Mouse (Mus musculus) regulatory T cell (primary cell): ENCODE measurements around the gene Gm10337.

ENCODE experiments used
- in situ Hi-C: fragments of 300-600 bp; cut with MboI, MseI; formaldehyde crosslinking; loops from one replicate; pipeline ENCODE4 v1.15.1; 2025; ENCODE audit warnings: high pct_unique_total_duplicates

The Gm10337 gene

DNA sequence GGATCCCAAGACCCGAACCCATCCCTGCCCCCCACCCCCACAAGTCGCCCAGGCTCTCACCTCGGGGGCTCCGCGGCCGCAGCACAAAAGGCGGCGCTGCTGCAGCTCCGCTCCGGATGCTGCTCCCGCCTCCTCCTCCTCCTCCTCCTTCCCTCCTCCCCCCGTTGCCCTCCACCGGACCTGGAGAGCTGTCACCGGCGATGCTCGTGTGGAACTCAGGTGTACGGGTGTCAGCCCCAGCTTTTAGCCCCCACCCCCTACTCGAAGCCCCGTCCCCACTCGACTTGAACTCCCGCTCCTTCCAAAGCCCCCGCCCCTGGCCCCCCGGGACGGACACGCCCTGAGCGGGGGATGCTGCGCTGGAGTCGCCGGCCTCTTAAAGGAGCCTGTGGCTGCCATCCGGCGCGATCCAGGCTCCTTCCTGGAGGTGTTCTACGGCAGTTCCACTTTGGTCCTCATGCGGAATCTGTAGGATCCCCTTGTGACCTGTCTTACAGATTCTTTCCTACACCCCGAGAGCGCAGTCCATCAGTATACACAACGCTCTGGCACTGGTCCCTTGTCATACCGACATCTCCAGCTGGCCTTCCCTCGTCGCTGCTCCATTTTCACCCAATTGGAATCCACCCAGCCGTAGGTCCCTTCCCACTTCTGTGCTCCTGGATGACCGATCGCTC is 13.3 kb downstream of the Gm10337 start, which contains the start of gene Map3k12:
Gene Map3k12, minus strand, starts transcription at position 337 of the 677 bp plus-strand sequence.
- in situ Hi-C loops, result no loop called here

DNA sequence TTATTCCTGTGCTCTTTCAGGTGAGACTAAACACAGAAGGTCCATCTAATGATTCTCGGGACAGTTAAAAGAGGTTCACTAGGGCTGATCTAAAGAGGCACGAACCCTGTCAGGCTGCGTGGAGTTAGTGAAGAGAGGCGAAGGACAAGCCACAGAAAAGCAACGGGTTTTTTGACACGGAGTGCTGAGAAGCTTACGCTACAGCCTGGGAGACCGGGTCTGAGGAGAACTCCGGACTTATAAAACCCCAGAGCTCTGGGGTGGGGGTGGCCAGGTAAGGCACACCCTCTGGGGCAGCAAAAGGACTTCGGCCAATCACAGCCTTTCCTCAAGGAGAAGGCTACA is 14.1 kb downstream of the Gm10337 start:
- in situ Hi-C loops, result no loop called here

DNA sequence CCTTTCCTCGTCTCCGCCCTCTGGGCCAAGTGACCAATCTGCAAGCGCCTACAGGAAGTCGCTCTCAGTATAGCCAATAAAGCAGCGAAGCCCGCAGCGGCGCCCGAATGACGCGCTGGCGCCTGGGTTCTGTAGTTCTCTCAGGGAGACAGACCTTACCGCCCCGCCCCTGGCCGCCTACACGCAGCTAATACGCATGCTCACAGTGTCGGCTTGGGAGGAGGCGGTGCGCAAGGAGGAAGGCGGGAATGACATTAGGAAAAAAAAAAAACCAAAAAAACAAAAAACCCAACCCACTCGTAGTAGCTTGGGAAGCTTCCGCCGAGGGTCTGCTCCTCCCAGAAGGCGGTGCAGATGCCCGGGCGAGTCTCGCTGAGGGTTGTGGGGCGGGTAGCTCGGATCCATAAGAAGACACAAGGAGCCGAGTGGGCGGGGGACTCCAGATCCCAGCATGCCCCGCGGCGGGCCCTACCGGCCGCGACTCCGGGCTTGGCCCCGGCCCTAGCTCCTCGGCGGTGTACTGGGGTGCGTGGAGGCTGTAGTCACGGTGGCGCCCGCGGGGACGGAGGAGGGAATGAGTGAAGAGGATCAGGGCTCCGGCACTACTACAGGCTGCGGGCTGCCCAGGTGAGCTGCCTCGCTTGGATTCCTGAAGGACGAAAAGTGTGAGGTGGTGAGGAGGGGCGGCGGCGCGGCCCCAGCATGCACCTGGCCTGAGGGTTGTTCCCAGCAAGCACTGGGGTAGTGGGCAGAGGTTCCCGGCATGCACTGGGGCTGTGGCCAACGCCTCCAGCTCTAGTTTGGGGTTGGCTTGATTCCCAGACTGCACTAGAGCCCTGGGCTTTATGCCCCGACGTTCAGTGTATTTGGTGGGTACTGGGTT is 14.7 kb downstream of the Gm10337 start, which contains the start of gene Tarbp2:
Gene Tarbp2, plus strand, starts transcription at position 217 of the 883 bp plus-strand sequence.
- in situ Hi-C loops, result no loop called here

DNA sequence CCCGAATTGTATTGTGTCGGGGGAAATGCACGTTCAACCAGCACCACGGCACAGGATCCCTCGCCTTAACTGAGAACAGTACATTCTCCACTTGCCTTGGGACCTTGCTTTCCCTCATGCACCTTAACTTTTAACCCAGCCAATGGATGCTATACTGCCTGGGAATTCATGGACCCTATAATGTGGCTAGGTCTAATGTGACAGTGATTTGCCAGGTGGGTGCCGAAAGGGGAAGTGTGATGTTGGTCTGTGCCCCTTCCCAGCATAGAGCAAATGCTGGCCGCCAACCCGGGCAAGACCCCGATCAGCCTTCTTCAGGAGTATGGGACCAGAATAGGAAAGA is 15.3 kb downstream of the Gm10337 start:
- in situ Hi-C loops, result no loop called here

DNA sequence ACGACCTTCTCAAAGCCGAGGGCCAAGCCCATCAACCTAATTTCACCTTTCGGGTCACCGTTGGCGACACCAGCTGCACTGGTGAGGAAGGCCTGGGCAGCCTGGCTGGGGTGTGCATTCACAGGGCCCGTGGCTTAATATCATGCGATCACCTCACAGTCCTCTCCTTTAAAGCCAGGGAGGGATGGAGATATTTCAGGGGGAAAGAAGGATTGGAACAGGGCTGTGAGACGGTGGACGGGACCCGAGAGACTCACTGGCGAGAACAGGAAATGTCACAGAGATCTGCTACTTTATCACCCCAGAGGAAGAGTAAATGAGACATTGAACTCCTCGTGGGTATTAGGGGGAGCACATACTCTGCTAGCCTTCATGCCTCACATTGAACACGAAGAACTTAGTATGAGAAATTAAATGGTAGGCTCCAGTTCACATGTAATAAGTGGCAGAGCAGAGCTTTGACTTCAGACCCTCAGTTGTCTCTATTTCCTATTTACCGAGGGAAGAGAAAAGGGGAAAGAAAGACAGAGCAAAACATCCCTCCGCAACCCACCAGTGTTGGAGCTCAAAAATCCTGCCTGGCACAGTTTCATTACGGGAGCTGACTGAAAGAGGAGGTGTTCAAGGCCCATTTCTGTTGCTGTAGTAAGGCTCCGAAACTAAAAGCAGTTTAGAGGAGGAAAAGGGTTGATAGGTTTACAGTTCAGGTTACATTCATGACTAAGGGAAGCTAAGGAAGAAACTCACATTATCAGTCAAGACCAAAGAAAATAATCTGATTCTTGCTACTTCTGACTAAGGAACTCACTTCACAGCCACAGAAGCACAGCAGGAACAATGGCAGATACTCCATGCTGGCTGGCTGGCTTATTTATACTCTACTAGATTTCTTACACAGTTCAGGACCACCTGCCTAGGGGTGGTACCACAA is 16.0 kb downstream of the Gm10337 start:
- in situ Hi-C loops, result no loop called here

DNA sequence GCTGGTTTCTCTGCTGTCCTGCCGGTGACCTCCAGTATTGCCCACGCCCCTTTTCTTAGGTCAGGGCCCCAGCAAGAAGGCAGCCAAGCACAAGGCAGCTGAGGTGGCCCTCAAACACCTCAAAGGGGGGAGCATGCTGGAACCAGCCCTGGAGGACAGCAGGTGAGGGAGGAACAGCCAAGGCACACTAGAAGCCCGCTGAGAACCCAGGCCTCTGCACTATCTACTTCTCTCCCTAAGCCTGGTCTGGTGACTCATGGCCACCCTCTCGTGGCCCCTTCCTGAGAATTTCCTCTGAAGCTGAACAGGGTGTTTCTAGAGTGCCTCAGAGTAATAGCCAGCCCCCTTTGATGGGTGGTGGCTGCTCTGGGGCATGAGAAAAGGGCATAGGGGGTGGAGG is 16.9 kb downstream of the Gm10337 start:
- in situ Hi-C loops, result no loop called here

DNA sequence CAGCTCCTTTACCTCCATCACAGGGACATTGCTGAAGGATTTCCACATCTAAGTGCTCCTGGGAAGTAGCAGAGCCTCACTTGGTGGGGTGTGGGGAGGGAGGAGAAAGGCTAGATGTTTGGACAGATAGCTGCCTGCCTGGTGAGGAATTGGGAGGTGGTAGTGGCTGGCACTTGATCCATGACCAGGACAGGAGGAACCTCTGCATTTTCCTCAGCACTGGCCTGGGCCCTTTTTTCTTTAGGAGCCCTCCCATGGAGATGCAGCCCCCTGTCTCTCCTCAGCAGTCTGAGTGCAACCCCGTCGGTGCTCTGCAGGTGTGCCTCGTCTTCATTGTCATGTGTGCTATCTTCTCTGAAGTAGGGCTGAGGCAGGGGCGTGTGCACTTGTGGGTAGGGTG is 18.0 kb downstream of the Gm10337 start:
- in situ Hi-C loops, result no loop called here

DNA sequence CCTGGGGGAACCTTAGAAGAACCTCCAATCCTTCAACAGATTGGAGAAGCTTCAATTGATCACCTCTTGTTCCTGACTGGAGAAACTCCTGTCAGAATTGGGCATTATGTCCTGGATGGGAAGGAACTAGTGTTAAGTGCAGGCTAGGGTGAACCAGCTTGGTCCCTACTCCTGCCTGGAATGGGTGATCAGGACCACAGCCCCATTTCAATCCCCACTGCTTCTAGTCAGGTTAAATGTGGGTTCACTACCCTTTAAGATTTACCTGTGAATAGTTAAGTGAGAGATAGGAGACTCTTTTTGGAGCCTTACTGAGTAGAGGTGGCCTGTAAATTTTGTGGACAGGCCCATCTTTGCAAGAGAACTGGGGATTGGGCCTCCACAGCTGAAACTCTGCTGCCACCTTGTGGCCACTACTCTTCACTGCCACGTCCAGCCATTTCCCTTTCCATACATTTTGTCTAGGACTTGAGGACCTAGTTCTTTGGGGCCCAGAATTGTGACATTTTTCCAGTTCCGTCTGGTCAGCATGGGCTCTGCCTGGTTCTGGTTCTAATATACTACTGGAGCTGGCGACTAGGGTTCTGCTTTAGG is 21.5 kb downstream of the Gm10337 start, which contains the start of gene Npff:
Gene Npff, minus strand, starts transcription at position 51 of the 594 bp plus-strand sequence.
- in situ Hi-C loops, result no loop called here

DNA sequence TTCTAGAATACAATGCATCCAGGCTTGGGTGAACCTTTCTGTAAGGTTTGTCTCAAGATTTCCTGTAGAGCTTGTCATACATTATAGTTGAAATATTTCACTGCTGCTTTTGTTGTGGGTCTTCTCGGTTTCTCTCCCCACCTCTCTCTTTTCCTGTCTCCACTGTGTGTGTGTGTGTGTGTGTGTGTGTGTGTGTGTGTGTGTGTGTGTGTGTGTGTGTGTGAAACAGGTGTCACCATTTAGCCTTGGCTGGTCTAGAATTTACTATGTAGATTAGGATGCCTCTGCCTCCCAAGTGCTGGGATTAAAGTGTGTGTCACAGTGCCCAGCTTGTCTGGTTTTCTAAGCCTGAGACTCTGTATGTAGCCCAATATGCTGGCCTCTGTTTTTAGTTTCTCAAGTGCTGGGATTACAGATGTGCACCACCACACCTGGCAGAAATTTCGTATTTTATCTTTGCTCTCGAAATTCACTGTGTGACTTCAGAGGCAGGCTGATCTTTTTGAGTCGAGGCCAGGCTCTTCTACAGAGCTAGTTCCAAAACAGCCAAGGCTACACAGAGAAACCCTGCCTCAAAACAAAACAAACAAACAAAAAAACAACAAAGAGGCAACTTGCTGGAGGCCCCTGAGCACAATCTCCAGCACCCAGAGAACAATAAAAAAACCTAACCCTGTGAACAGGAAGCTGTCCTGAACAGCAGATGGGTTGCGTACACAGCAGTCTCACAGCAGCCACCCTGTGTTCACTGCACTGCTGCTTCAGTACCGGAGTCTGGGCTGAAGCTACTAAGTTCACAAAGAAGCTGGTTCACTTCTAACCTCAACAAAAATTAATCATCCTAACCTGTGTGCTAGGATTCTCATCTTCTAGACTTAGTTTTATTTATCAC is 22.8 kb downstream of the Gm10337 start:
- in situ Hi-C loops, result no loop called here

DNA sequence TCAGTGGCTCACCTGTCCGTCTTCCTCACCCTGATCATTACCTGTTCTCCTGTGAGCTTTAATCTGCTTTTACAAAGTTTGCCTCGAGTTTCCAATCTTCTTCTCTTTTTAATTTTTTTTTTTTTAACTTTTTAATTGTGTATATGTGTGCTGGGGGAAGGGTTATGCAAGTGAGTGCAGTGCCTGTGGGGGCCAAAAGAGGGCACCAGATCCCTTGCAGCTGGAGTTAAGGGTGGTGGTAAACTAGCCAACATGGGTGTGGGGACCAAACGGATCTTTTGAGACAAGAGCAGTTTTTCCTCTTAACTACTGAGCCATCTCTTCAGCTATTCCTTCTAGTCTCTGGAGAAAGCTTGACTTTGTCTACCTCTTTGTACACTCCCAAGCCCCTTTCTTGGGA is 24.4 kb downstream of the Gm10337 start:
- in situ Hi-C loops, result no loop called here

DNA sequence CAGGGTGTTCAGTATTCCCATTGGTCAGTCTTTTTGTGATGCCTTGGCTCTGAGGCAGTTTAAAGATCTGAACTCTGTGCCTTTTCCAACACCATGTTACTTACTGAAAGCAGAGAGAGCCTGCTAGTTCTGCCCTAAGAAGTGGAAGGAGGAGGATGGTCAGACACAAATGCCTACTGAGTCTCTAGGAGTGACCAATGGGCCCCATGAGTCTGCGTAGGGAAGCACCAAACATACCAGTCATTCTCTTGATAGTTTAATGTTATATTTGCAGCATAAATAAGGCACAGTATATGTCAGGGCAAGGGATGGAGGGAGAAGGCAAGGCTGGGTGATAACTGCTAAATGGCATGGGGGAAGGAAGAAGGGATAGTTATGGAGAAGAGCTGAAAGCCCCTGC is 24.9 kb downstream of the Gm10337 start:
- in situ Hi-C loops, result no loop called here

DNA sequence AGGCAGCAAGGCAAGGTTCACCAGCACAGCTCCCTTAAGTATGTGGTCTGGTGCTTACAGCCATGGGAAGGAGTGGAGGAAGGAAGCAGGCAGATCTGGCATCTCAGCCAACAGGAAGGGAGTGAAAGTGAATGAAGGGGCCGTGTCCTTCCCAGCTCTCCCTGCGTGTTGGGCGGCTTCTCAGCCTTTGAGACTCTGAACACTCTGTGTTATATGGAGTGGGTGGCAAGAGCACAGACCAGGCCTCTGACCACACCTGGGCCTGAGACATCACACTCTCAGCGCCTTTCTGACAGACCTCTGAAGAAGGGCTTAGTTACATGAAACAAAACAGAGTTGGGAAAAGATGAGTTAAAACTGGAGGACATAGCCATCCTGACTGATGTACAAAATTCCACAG is 27.0 kb downstream of the Gm10337 start:
- in situ Hi-C loops, result no loop called here

DNA sequence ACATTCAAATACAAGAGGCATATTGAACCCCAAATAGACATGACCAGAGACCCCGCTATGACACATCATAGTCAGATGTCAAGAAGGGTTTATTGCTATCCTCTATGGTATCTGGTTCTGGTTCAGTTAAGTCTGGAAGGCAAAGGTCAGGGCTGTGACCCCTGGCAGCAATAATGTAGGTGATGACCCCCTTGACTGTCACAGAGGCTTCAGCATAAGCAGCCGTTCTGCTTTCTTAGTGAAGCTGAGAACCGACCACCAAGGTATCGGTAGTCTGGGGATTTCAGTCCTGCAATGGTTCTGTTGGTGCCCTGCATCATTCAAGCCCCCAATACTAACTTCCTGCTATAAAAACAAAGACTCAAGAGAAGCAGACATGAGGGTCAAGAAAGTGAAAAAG is 28.1 kb downstream of the Gm10337 start:
- in situ Hi-C loops, result no loop called here

DNA sequence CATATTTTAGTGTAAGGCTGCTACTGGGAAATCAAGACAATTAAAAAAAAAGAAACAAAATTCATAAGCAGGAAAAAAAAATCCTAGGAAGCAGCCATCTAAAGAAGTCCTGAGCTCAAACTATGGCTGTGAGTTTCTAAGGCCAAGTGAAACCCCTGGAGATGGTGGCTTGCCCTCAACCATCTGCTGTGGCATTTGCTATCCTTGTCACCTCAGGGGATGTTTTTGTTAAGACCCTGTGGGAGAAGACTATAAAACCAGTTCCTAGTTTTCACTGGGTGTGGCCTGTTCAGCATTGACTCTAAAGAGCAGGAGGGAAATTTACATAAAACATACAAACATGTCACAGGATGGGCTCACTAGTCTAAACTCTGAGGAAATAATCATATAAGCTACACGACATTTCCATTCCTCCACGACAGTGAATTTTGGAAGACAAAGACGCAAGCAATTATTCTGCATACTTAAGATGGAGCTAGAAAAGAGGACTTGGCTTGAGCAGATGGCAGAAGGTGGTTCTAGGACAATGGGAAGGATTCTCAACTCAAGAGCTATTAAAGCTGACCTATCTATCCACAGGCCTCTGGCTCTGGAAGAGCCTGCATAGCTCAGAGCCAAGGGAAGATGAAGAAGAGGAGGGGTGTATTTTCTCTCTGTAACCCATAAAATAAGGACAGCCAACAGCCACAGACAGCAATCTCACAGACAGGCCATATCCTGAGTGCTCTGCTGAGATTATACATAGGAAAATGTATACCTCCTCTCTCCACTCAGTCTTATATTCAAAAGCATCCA is 28.8 kb downstream of the Gm10337 start:
- in situ Hi-C loops, result no loop called here

DNA sequence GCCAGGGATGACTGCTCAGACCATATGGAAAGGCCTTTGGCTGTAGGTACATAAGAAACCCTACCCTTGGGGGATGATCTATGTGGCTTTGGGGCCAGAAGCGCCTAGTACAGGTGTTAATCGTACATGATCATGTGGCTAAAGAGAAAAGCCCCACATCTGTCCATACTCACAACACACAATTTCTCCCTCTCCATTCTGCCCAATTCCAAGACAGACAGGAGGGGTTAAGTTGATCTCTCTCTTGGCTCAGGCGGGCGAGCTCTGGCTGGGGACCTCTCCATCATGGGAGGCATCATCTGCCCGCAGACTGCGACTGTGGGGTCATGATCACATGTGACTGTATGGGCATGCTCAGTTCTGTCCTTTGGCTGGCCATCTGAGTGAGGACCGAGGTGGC is 30.4 kb downstream of the Gm10337 start:
- in situ Hi-C loops, result no loop called here

DNA sequence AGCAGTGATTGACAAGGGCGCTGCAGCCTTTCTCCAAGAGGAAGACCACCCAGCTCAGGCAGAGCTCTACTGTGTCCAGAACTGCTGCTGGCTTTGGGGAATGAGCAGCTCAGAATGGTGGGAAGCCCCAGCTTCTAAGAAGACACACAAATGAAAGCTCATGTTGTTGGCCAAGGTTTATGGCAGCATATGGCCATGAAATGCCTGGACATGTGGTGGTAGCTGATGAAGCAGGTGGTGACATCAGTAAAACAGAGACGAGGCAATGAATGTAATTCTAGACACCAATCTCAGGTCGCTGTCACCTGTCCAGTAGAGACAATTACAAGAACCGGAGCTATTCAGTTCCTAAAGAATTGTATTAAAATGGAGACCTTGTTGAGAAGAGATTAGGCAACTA is 41.3 kb downstream of the Gm10337 start:
- in situ Hi-C loops, result no loop called here

DNA sequence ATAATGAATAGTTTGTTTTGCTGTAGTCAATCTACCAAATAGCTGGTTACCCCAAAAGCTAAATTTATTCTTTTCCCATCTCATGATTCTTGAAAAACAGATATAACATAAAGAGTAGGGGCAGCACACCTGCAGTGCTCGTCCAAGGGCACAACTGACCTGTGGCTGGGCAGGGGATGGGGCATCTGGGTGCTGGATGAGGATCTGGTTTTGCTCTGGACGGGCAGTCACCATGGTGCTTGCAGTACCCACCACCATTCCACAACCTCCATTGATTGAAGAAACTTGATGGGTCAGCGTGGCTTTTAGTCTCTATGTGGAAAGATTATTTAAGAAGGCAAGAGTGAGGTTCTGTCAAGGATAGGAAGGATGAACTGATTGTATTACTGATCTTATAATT is 42.7 kb downstream of the Gm10337 start:
- in situ Hi-C loops, result no loop called here

DNA sequence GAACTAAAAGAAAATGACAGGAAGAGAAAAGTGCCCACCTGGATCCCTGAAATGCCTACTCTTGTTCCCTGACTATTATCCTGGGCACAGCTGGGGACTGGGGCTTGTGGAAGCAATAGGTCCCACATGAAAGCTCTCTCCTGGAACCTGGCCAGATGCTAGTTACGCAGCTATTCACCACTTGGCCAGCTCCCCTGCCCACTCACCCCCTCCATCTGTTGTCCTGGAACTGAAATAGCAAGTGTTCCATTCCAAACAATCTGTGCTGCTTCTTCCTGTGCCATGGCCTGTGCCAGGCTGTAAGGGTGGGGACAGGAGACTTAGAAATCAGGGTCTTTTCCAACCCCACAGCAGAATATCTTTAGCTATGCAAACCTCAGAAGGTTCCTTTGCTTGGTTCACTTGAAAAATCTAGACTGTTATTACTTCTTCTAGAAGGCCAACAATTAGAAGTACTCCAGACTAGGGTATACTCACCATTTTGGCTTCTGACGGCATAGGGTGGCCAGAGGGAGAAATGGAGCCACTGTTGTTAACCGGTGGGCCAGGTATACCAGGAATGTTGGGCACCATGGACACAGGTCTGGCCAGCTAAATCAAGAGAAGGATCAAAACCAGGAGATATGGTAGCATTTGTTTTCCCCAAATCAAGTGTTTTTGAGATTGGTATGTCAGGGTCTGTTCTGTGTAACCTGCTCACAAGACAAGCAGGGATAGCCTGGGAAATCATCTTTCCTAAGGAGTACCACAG is 43.3 kb downstream of the Gm10337 start:
- in situ Hi-C loops, result no loop called here

DNA sequence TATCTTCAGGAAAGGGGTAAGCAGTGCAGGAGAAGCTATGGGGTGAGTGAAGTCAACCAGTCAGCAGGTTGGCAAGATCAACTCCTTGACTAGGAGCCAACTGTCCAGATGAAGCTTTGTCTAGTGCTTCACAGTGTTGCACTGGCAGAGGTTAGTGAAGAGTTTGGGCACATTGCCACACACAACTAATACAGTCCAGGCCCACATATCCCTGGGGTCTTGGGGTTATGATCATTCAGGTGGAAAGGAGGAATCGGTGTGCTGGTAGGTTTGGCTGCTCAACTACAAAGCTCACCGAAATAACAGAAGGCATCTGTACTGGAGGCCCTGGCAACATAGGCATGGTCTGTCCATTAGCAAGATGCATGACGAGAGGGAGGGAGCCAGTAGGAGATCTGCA is 44.0 kb downstream of the Gm10337 start:
- in situ Hi-C loops, result no loop called here
